Mouse (Mus musculus): Measurements from ENCODE around the gene Ang5. TPM values are rescaled to one million over a fixed set of nuclear protein-coding genes. Genes with fewer than 3 reads are reported as not detected.

Ang5 gene
- total RNA-seq, 2 experiments from 2014 or later = not detected

Other genes with a start within 250 kb of the Ang5 start
- not detected for gene Gm16506, start 229.6 kb upstream of the Ang5 start, total RNA-seq (2021)
- gene Gm6526, start 209.2 kb upstream of the Ang5 start, total RNA-seq (2021) = not detected
- not detected for gene Gm8180, start 172.3 kb upstream of the Ang5 start, total RNA-seq (2021)
- not detected for gene Ear1, start 81.6 kb upstream of the Ang5 start, total RNA-seq (2021)
- not detected for gene Ear10, start 33.5 kb upstream of the Ang5 start, total RNA-seq (2021)
- gene Gm8113, start 31.7 kb upstream of the Ang5 start, total RNA-seq (2021) = under 1 TPM; 0.20 to 0.28 TPM
- gene Ang6, start 45.2 kb downstream of the Ang5 start, total RNA-seq (2021) = not detected
- under 1 TPM; 0.76 to 0.89 TPM for gene Ear2, start 145.6 kb downstream of the Ang5 start, total RNA-seq (2021)
- gene Gm3327, start 166.8 kb downstream of the Ang5 start, total RNA-seq (2021) = not detected
- gene Gm8212, start 240.6 kb downstream of the Ang5 start, total RNA-seq (2021) = not detected

Measured in gastrocnemius, postnatal 36 days (tissue).